Mouse (Mus musculus): Measurements from ENCODE around the gene Smim5. TPM values are rescaled to one million over a fixed set of nuclear protein-coding genes. Genes with fewer than 3 reads are reported as not detected.

Smim5 gene
- total and polyA plus RNA-seq, 2 experiments from 2014 or later = 2.5 to 2.7 TPM

DNA sequence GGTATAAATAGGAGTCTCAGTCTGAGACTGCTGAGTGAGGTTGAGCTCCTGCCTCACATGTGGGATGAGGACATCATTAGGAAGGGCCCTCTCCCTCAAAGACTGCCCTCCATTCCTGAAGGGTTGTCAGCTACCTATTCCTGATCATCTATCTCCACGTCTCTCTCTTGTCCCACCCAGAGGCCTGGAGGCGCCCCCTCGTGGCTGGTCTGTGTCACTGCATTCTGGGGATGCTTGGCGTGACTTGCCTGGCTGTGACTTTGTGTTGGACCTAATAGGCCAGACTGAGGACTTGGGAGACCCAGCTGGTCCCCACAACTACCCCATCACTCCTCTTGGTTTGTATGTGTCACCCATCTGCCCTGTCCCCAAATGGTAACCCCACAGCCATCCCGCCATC, 18.8 kb upstream of the Smim5 start:
- no peaks in the 10 kb centered on the region for H3K27me3 ChIP-seq (ENCODE audit: insufficient read depth, low read length)
- no peak overlapping the region for H3K9ac ChIP-seq (replicated peaks; ENCODE audit: low read length)
- WGBS = 25% methylated on average over 5 of the region's 5 CpGs
- ATAC-seq (no peak), DNase-seq (ENCODE audit: low spot score) (no peak)
- H3K9me3 ChIP-seq (ENCODE audit: low read length) = no peaks in the 10 kb centered on the region
- H3K4me3 ChIP-seq (ENCODE audit: low read length) = no peak overlapping the region
- H3K4me1 ChIP-seq (ENCODE audit: insufficient read depth, low read length) = no peaks in the 10 kb centered on the region
- TF ChIP-seq CTCF (IDR thresholded peaks at IDR 0.05; ENCODE audit: low read depth) = peak; percentile 62
- H3K36me3 ChIP-seq (ENCODE audit: insufficient read depth, low read length) = no peaks in the 10 kb centered on the region
- H3K4me2 ChIP-seq (ENCODE audit: low read depth, low read length) = no peak overlapping the region
- H3K27ac ChIP-seq = no peak overlapping the region

DNA sequence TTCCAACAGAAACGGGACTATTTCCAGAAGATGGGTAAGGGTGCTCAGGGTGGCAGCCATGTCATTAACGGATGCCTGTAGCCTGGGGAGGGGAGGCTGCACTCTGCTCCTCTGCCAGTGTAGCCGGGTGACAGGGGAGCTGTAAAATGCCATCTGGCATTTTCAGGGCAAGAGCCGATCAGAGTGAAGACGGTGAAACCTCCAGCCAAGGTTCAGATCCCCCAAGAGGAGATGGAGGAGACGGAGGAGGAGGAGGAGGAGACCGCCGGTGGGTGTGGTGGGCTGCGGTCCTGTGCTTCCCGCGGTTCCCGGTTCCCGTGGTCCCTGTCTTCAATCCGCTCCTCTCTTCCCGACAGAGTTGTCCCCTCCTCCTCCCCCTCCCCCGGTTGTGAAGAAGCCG, 16.5 kb upstream of the Smim5 start:
- H3K27ac ChIP-seq = no peak overlapping the region
- H3K36me3 ChIP-seq (ENCODE audit: insufficient read depth, low read length) = no peaks in the 10 kb centered on the region
- TF ChIP-seq CTCF (IDR thresholded peaks at IDR 0.05; ENCODE audit: low read depth) = no peak
- no peak overlapping the region for H3K9ac ChIP-seq (replicated peaks; ENCODE audit: low read length)
- 29% methylated on average over 15 of the region's 17 CpGs for WGBS
- H3K27me3 ChIP-seq (ENCODE audit: insufficient read depth, low read length) = no peaks in the 10 kb centered on the region
- DNase-seq (ENCODE audit: low spot score) (no peak), ATAC-seq (no peak)
- H3K4me2 ChIP-seq (ENCODE audit: low read depth, low read length) = no peak overlapping the region
- H3K4me1 ChIP-seq (ENCODE audit: insufficient read depth, low read length) = no peaks in the 10 kb centered on the region
- H3K4me3 ChIP-seq (ENCODE audit: low read length) = no peak overlapping the region
- no peaks in the 10 kb centered on the region for H3K9me3 ChIP-seq (ENCODE audit: low read length)

DNA sequence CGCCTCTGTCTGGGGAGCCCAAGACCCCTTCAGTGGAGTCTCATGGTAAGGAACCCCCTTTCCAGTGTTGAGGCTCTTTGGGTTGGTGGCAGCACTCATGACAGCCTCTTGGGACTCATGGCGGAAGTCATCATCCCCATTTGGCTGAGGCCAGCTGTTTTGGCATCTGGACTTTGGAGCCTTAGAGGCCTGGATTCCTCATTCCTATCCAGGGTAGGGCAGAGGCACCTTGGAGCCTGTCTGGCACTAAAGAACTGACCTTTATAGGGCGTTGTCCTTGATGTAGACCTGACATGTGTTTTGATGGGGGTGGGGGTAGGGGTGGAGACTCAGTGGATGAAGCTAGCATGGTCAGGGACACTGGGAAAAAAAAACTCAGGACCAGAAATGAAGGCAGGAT, 15.4 kb upstream of the Smim5 start:
- Histone ChIP-seq H3K27me3 (ENCODE audit: insufficient read depth, low read length) (no peaks in the 10 kb centered on the region), H3K4me1 (ENCODE audit: insufficient read depth, low read length) (no peaks in the 10 kb centered on the region), H3K36me3 (ENCODE audit: insufficient read depth, low read length) (no peaks in the 10 kb centered on the region), H3K4me2 (ENCODE audit: low read depth, low read length) (no peak overlapping the region), H3K4me3 (ENCODE audit: low read length) (no peak overlapping the region), H3K27ac (no peak overlapping the region), H3K9me3 (ENCODE audit: low read length) (no peaks in the 10 kb centered on the region), H3K9ac (replicated peaks; ENCODE audit: low read length) (no peak overlapping the region)
- 97% methylated on average over 3 of the region's 3 CpGs for WGBS
- TF ChIP-seq CTCF (IDR thresholded peaks at IDR 0.05; ENCODE audit: low read depth) = no peak
- ATAC-seq = no peak
- DNase-seq (ENCODE audit: low spot score) = no peak

DNA sequence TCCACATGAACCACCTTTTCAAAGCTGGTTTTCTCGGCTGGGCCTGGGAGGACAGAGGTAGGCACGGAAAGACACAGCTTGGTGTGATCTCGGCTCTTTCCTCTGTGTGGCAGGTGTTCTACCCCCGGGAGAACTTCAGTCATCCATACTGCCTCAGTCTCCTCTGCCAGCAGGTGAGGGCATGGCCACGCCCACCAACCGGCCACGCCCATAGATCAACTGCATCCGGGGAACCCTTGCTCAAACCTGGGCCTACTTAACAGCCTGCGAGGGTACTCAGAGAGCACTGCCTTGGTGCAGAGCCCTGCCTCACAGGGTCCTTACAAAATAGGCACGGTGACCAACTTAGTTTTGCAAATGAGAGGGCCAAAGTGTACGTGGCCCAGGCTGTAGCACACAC, 14.5 kb upstream of the Smim5 start:
- H3K36me3 ChIP-seq (ENCODE audit: insufficient read depth, low read length) = no peaks in the 10 kb centered on the region
- H3K27me3 ChIP-seq (ENCODE audit: insufficient read depth, low read length) = no peaks in the 10 kb centered on the region
- no peaks in the 10 kb centered on the region for H3K9me3 ChIP-seq (ENCODE audit: low read length)
- no peak overlapping the region for H3K9ac ChIP-seq (replicated peaks; ENCODE audit: low read length)
- no peak overlapping the region for H3K4me3 ChIP-seq (ENCODE audit: low read length)
- no peak overlapping the region for H3K27ac ChIP-seq
- no peak for DNase-seq (ENCODE audit: low spot score)
- no peak for ATAC-seq
- WGBS = 76% methylated on average over 11 of the region's 11 CpGs
- no peak for TF ChIP-seq CTCF (IDR thresholded peaks at IDR 0.05; ENCODE audit: low read depth)
- H3K4me1 ChIP-seq (ENCODE audit: insufficient read depth, low read length) = no peaks in the 10 kb centered on the region
- H3K4me2 ChIP-seq (ENCODE audit: low read depth, low read length) = no peak overlapping the region

DNA sequence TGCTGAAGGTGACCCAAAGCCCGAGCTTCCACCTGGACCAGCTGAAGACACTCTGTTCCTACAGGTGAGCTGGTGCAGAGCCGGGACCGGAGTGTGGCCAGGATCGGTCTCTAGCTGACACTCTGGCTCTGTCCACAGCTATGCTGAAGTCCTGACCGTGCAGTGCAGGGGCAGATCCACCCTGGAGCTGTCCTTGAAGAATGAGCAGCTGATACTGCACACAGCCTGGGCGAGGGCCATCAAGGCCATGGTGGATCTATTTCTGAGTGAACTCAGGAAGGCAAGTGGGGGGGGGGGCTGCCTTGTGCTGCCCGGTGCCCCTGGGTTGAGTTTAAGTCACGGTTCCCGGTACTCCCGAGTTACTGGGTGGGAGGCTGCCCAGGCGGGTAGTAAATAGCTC, 13.3 kb upstream of the Smim5 start:
- Histone ChIP-seq H3K27ac (no peak overlapping the region), H3K9ac (replicated peaks; ENCODE audit: low read length) (no peak overlapping the region), H3K9me3 (ENCODE audit: low read length) (no peaks in the 10 kb centered on the region), H3K4me1 (ENCODE audit: insufficient read depth, low read length) (no peaks in the 10 kb centered on the region), H3K4me3 (ENCODE audit: low read length) (no peak overlapping the region), H3K4me2 (ENCODE audit: low read depth, low read length) (no peak overlapping the region), H3K36me3 (ENCODE audit: insufficient read depth, low read length) (no peaks in the 10 kb centered on the region), H3K27me3 (ENCODE audit: insufficient read depth, low read length) (no peaks in the 10 kb centered on the region)
- TF ChIP-seq CTCF (IDR thresholded peaks at IDR 0.05; ENCODE audit: low read depth) = no peak
- no peak for DNase-seq (ENCODE audit: low spot score)
- 91% methylated on average over 11 of the region's 11 CpGs for WGBS
- ATAC-seq = no peak

DNA sequence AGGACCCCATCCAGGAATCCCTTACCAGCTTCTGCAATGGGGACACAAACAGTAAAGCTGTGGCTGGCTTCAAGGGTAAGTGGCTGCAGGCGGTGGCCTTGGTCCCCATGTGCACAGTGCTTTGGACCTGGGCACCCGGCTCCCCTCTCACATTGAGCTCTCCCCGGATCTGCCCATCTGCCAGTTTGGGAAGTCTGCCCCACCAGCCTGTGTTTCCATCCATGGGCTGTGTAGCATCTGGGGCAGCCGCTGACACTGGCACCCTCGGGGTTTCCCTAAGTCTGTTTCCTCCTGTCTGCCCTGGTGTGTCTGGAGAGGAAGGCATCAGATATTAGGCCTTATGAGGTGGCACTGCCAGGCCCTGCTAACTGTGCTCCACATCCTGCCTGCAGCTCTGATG, 11.7 kb upstream of the Smim5 start:
- H3K9ac ChIP-seq (replicated peaks; ENCODE audit: low read length) = no peak overlapping the region
- H3K4me2 ChIP-seq (ENCODE audit: low read depth, low read length) = no peak overlapping the region
- no peaks in the 10 kb centered on the region for H3K27me3 ChIP-seq (ENCODE audit: insufficient read depth, low read length)
- H3K4me3 ChIP-seq (ENCODE audit: low read length) = no peak overlapping the region
- H3K36me3 ChIP-seq (ENCODE audit: insufficient read depth, low read length) = no peaks in the 10 kb centered on the region; the same call in 1 of the 2 replicates
- no peak for TF ChIP-seq CTCF (IDR thresholded peaks at IDR 0.05; ENCODE audit: low read depth)
- DNase-seq (ENCODE audit: low spot score) (no peak), ATAC-seq (no peak)
- 73% methylated on average over 5 of the region's 5 CpGs for WGBS
- H3K4me1 ChIP-seq (ENCODE audit: insufficient read depth, low read length) = no peaks in the 10 kb centered on the region
- no peaks in the 10 kb centered on the region for H3K9me3 ChIP-seq (ENCODE audit: low read length)
- no peak overlapping the region for H3K27ac ChIP-seq

DNA sequence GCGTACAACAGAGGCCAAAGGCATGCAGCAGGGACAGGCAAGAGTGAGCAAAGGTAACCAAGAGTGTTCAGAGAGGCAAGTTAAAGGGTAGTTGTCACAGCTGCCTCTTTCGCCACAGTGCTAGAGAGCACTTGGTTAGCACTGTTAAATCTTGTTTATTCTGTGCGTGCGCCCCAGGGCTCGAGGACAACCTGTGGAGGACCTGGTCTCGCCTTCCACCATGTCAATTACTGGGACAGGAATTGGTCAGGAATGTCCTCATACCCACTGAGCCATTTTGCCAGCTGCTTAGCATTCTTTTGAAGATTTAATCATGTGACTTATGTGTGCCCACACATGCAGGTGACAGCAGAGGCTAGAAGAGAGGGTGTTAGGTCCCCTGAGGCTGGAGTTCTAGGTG, 10.6 kb upstream of the Smim5 start:
- H3K4me1 ChIP-seq (ENCODE audit: insufficient read depth, low read length) = no peaks in the 10 kb centered on the region
- 94% methylated on average over 6 of the region's 6 CpGs for WGBS
- no peak overlapping the region for H3K4me2 ChIP-seq (ENCODE audit: low read depth, low read length)
- H3K9ac ChIP-seq (replicated peaks; ENCODE audit: low read length) = no peak overlapping the region
- no peaks in the 10 kb centered on the region for H3K27me3 ChIP-seq (ENCODE audit: insufficient read depth, low read length)
- no peak for TF ChIP-seq CTCF (IDR thresholded peaks at IDR 0.05; ENCODE audit: low read depth)
- DNase-seq (ENCODE audit: low spot score) (no peak), ATAC-seq (no peak)
- no peak overlapping the region for H3K27ac ChIP-seq
- H3K4me3 ChIP-seq (ENCODE audit: low read length) = no peak overlapping the region
- H3K9me3 ChIP-seq (ENCODE audit: low read length) = no peaks in the 10 kb centered on the region
- peaks cover 7% of the 10 kb centered on the region; the same call in 1 of the 2 replicates for H3K36me3 ChIP-seq (ENCODE audit: insufficient read depth, low read length)

All from hindbrain, postnatal 0 days (tissue).